Mouse (Mus musculus) stomach, embryonic 16.5 days (tissue): ENCODE results near the gene Olfr211. TPM values are rescaled to one million over a fixed set of nuclear protein-coding genes. Genes with fewer than 3 reads are reported as not detected.

Source experiments
- polyA plus RNA-seq: library from polyadenylated mRNA; unstranded; fragments of >200 nt; fragmentation: Nextera tagmentation; extraction: Ambion mirVana; gene quantifications from 2 replicates; pipeline ENCODE4 v1.2.1, GENCODE M21; 2015

Gene Olfr211
- polyA plus RNA-seq, 1 experiment from 2014 or later, result not detected

Other genes with a start within 250 kb of the Olfr211 start
- 4.2 and 5.2 TPM in 2 replicates for gene Zfand4, start 224.9 kb upstream of the Olfr211 start, polyA plus RNA-seq
- 31.9 and 34.9 TPM in 2 replicates for gene March8, start 151.1 kb upstream of the Olfr211 start, polyA plus RNA-seq
- gene Alox5, start 27.9 kb upstream of the Olfr211 start, polyA plus RNA-seq, result 3.4 and 3.9 TPM in 2 replicates
- not detected in 2 replicates for gene Olfr212, start 17.4 kb downstream of the Olfr211 start, polyA plus RNA-seq
- not detected in 2 replicates for gene Olfr213, start 49.4 kb downstream of the Olfr211 start, polyA plus RNA-seq
- 0.32 and 2.3 TPM in 2 replicates for gene Gm5580, start 62.0 kb downstream of the Olfr211 start, polyA plus RNA-seq
- not detected in 2 replicates for gene Olfr214, start 65.1 kb downstream of the Olfr211 start, polyA plus RNA-seq
- gene Olfr215, start 95.1 kb downstream of the Olfr211 start, polyA plus RNA-seq, result not detected in 2 replicates
- 119 and 123 TPM in 2 replicates for gene Zfp422, start 139.9 kb downstream of the Olfr211 start, polyA plus RNA-seq
- gene Depp1, start 161.5 kb downstream of the Olfr211 start, polyA plus RNA-seq, result 30.6 and 40.4 TPM in 2 replicates
- 8.8 and 10.3 TPM in 2 replicates for gene Rassf4, start 184.9 kb downstream of the Olfr211 start, polyA plus RNA-seq
- 0.11 and 0.40 TPM in 2 replicates for gene Tmem72, start 227.8 kb downstream of the Olfr211 start, polyA plus RNA-seq